ENCODE assay signal across 15 mouse cellular contexts in genomic region chr6:83414601-83415355, GRCm38 (mm10). TPM values are rescaled to one million over a fixed set of nuclear protein-coding genes. Genes with fewer than 3 reads are reported as not detected.
DNase-seq lines count a peak whose midpoint lies in the region; ATAC-seq and TF ChIP-seq lines count a peak whose summit lies in the region.
"Had no signal": no experiment of that assay in that cellular context is flagged by ENCODE, and none has a peak within 500 bp of the region (broad histone marks: within the 10 kb centered on the region; RNA-seq: fewer than 3 reads in every experiment).

No protein-coding gene starts in this region.

- WGBS in spleen, adult 2 months = 83% methylated on average over 9 of the region's 9 CpGs
- 81% methylated on average over 9 of the region's 9 CpGs for WGBS in stomach, embryonic 16.5 days

- H3K27me3 ChIP-seq in spleen, adult 2 months (ENCODE audit: control insufficient read depth, insufficient read depth, low read length) = no peaks in the 10 kb centered on the region
- H3K27me3 ChIP-seq in stomach, embryonic 16.5 days (ENCODE audit: control insufficient read depth, insufficient read depth, low read length) = no peaks in the 10 kb centered on the region
- H3K27me3 ChIP-seq: heart, embryonic 12.5 days; midbrain, embryonic 15.5 days had no signal

- DNase-seq in gastrocnemius, adult 2 months = no peak
- DNase-seq in gastrocnemius, postnatal 14 days = no peak
- DNase-seq in spleen, adult 2 months (ENCODE audit: low read depth in 1 of 2, low spot score in 2 of 2) = no peak
- DNase-seq in spleen, adult 12 weeks (ENCODE audit: low spot score) = no peak
- DNase-seq in frontal cortex, adult 2 months (ENCODE audit: extremely low spot score in 1 of 2, low spot score in 1 of 2) = no peak
- DNase-seq: cerebellum, adult 9-11 months; embryo, embryonic 11 days; heart, postnatal 4 days; right cerebral cortex, postnatal 14 days had no signal

- TF ChIP-seq CTCF in gastrocnemius, adult 2 months (IDR thresholded peaks at IDR 0.05) = no peak
- TF ChIP-seq CTCF in spleen, adult 2 months (IDR thresholded peaks at IDR 0.05; ENCODE audit: extremely low read depth, insufficient read depth, insufficient read length, insufficient replicate concordance) = no peak

- intact Hi-C loops in gastrocnemius, adult 2 months (cut with DNase I) = no loop called here
- intact Hi-C loops in gastrocnemius, postnatal 14 days (cut with DNase I; ENCODE audit: low total_unique reads) = no loop called here

- H3K27ac ChIP-seq in gastrocnemius, adult 2 months = peak overlapping the region; percentile 83
- H3K27ac ChIP-seq in spleen, adult 2 months (ENCODE audit: insufficient read depth, low read length) = peak overlapping the region; percentile 52; the same call in 1 of the 2 replicates
- peak overlapping the region; percentile 23; the same call in 1 of the 2 replicates for H3K27ac ChIP-seq in stomach, embryonic 16.5 days (ENCODE audit: low read length)
- H3K27ac ChIP-seq: liver, embryonic 14.5 days; midbrain, embryonic 15.5 days had no signal

- no peak overlapping the region for H3K9ac ChIP-seq in stomach, embryonic 16.5 days (ENCODE audit: low read length)
- H3K9ac ChIP-seq: heart, embryonic 12.5 days; liver, embryonic 14.5 days; midbrain, embryonic 15.5 days had no signal

- no peak overlapping the region for H3K4me3 ChIP-seq in gastrocnemius, adult 2 months
- no peak overlapping the region for H3K4me3 ChIP-seq in spleen, adult 2 months (ENCODE audit: extremely low read depth, insufficient read depth, insufficient read length)
- H3K4me3 ChIP-seq in stomach, embryonic 16.5 days (replicated peaks; ENCODE audit: low read length) = no peak overlapping the region
- H3K4me3 ChIP-seq: heart, embryonic 12.5 days; midbrain, embryonic 15.5 days had no signal

- H3K36me3 ChIP-seq in spleen, adult 2 months (ENCODE audit: control insufficient read depth, insufficient read depth, low read length) = no peaks in the 10 kb centered on the region
- 0 out of 2 replicates have a peak, but pooled peaks cover 3% of the 10 kb centered on the region for H3K36me3 ChIP-seq in stomach, embryonic 16.5 days (ENCODE audit: control insufficient read depth, insufficient read depth, low read length)
- H3K36me3 ChIP-seq: midbrain, embryonic 15.5 days had no signal

- no peak for TF ChIP-seq POLR2A in spleen, adult 2 months (IDR thresholded peaks at IDR 0.05; ENCODE audit: low read depth, low read length)

- H3K4me2 ChIP-seq in stomach, embryonic 16.5 days (ENCODE audit: low read depth, low read length) = no peak overlapping the region
- H3K4me2 ChIP-seq: heart, embryonic 12.5 days; midbrain, embryonic 15.5 days had no signal

- peaks cover 22% of the 10 kb centered on the region; the same call in 1 of the 2 replicates for H3K4me1 ChIP-seq in spleen, adult 2 months (ENCODE audit: control insufficient read depth, insufficient read depth, insufficient read length)
- peaks cover 71% of the 10 kb centered on the region for H3K4me1 ChIP-seq in stomach, embryonic 16.5 days (ENCODE audit: control insufficient read depth, insufficient read depth, low read length)

- no peaks in the 10 kb centered on the region for H3K9me3 ChIP-seq in stomach, embryonic 16.5 days (replicated peaks; ENCODE audit: control insufficient read depth, low read length)
- H3K9me3 ChIP-seq: heart, embryonic 12.5 days; midbrain, embryonic 15.5 days had no signal

- ATAC-seq in inflammation-experienced regulatory T-cells, adult 6 months = peak; percentile 16
- no peak for ATAC-seq in stomach, embryonic 16.5 days (ENCODE audit: insufficient read depth, low FRiP score)
- ATAC-seq in granulocyte monocyte progenitor cell, adult 5-6 weeks (replicated peaks; ENCODE audit: poor library complexity, severe bottlenecking) = no peak
- ATAC-seq: midbrain, embryonic 15.5 days had no signal

RNA-seq across cellular contexts. Expression of gene Tet3, which starts 44.1 kb away (rescaled TPM):
- total RNA-seq in gastrocnemius, adult 2 months (2021) = 10 to 100 TPM; 16.4 to 18.0 TPM
- total RNA-seq in gastrocnemius, postnatal 14 days (2021) = 10 to 100 TPM; 30.4 to 36.7 TPM
- polyA plus RNA-seq in spleen, adult 2 months (2012; rRNA removed) = 21.1 and 22.9 TPM in 2 replicates
- polyA plus RNA-seq in inflammation-experienced regulatory T-cells, adult 6 months (2017; shearing (Covaris generic)) = 10 to 100 TPM; 13.2 to 19.4 (median 18.7) TPM
- 34.5 and 44.2 TPM in 2 replicates for polyA plus RNA-seq in stomach, embryonic 16.5 days (2015; fragmentation: Nextera tagmentation; extraction: Ambion mirVana)
- 35.6 and 46.9 TPM in 2 replicates for total RNA-seq in granulocyte monocyte progenitor cell, adult 5-6 weeks (2014; fragmentation: Nextera tagmentation)
- 13.4 and 17.5 TPM in 2 replicates for total RNA-seq in granulocyte monocyte progenitor cell, adult 5-6 weeks (2017)
- 18.9 and 19.6 TPM in 2 replicates for polyA plus RNA-seq in frontal cortex, adult 2 months (2012; rRNA removed)

Comparison
In these comparisons a context has a peak if more than half of its experiments do, and no peak if none do; other contexts are left out.
1. H3K27ac ChIP-seq: peak in every context shown above with its lines; median percentile 83 in gastrocnemius, adult 2 months; 52 in spleen, adult 2 months; 23 in stomach, embryonic 16.5 days.